Mouse (Mus musculus) embryonic facial prominence, embryonic 11.5 days (tissue): ENCODE measurements around the gene Map1a. TPM values are rescaled to one million over a fixed set of nuclear protein-coding genes. Genes with fewer than 3 reads are reported as not detected.

Experiments
- ATAC-seq: fragments of 200-750 bp; cut with Nextera tagmentation; replicated peaks from 2 replicates; pipeline ENCODE4 v1.8.0; 2017; ENCODE audit warnings: low read depth; ENCODE audit not compliant: insufficient number of reproducible peaks, low FRiP score, low TSS enrichment
- DNase-seq: peaks from one replicate; pipeline ENCODE4 v3.0.0-alpha.2; 2015; ENCODE audit warnings: low spot score
- H3K27ac ChIP-seq: fragments of 300-500 bp; sonication (generic); replicated peaks from 2 replicates; pipeline ENCODE4 v1.5.1; 2014; ENCODE audit warnings: mild to moderate bottlenecking, low read depth, low read length, control low read depth
- H3K27me3 ChIP-seq: fragments of 300-500 bp; sonication (generic); 2 replicates; pipeline ENCODE4 v1.6.1; 2014; ENCODE audit warnings: mild to moderate bottlenecking, low read length, moderate library complexity, mixed read lengths; ENCODE audit not compliant: control insufficient read depth, insufficient read depth
- H3K36me3 ChIP-seq: fragments of 300-500 bp; sonication (generic); replicated peaks from 2 replicates; pipeline ENCODE4 v1.6.1; 2014; ENCODE audit warnings: low read depth, mild to moderate bottlenecking, low read length, moderate library complexity, mixed read lengths; ENCODE audit not compliant: control insufficient read depth, insufficient read depth
- H3K4me1 ChIP-seq: fragments of 300-500 bp; sonication (generic); 2 replicates; pipeline ENCODE4 v1.6.1; 2014; ENCODE audit warnings: low read length, mixed read lengths; ENCODE audit not compliant: control insufficient read depth, insufficient read depth
- H3K4me2 ChIP-seq: fragments of 300-500 bp; sonication (generic); 2 replicates; pipeline ENCODE4 v1.6.1; 2014; ENCODE audit warnings: low read depth, mild to moderate bottlenecking, control low read depth, low read length, moderate library complexity
- H3K4me3 ChIP-seq: fragments of 300-500 bp; sonication (generic); 2 replicates; pipeline ENCODE4 v1.5.1; 2014; ENCODE audit warnings: low read depth, low read length, control low read depth
- H3K9ac ChIP-seq: fragments of 300-500 bp; sonication (generic); replicated peaks from 2 replicates; pipeline ENCODE4 v1.6.1; 2014; ENCODE audit warnings: mild to moderate bottlenecking, control low read depth, low read length
- H3K9me3 ChIP-seq: fragments of 300-500 bp; sonication (generic); replicated peaks from 2 replicates; pipeline ENCODE4 v1.6.1; 2016; ENCODE audit warnings: mild to moderate bottlenecking, low read length, inconsistent platforms, mixed read lengths; ENCODE audit not compliant: control insufficient read depth
- WGBS: fragments of 180-500 bp; shearing (Covaris S2); extraction: QIAGEN DNeasy Blood & Tissue Kit; methylation state at CpG from one replicate; pipeline ENCODE4 v1.1.7; 2014; 5-methylcytosine and 5-hydroxymethylcytosine counted together
- polyA plus RNA-seq: library from polyadenylated mRNA; unstranded; fragments of >200 nt; fragmentation: Nextera tagmentation; extraction: Ambion mirVana; gene quantifications from 2 replicates; pipeline ENCODE4 v1.2.1, GENCODE M21; 2014

Gene Map1a
- polyA plus RNA-seq, 1 experiment from 2014 or later, result 4.0 TPM

DNA sequence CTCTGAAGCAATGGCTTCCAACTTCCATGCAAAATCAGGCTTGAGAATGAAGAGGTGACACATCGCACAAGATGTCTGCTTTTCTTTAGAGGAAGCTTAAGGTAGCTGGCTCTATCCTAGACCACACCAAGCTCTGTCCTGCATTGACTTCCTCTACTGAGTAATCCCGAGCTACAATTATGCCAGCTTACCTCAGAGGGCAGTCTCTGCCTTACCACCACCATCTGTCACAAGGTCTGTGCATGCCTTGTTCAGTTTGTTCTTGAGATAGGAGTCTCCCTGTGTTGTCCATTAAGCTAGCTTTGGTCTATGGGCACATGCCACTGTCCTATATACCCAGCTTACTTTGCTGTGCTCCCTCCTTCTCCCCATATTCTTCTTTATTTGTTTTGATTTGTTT is 40.1 kb downstream of the Map1a start:
- H3K27me3 ChIP-seq, result no peaks in the 10 kb centered on the region
- no peaks in the 10 kb centered on the region for H3K4me1 ChIP-seq
- no peaks in the 10 kb centered on the region for H3K36me3 ChIP-seq
- WGBS, result 91% methylated on average over 2 of the region's 2 CpGs
- no peak for ATAC-seq
- DNase-seq, result no peak
- H3K4me3 ChIP-seq, result no peak overlapping the region
- H3K9ac ChIP-seq, result no peak overlapping the region
- no peak overlapping the region for H3K27ac ChIP-seq
- H3K4me2 ChIP-seq, result no peak overlapping the region
- no peaks in the 10 kb centered on the region for H3K9me3 ChIP-seq

DNA sequence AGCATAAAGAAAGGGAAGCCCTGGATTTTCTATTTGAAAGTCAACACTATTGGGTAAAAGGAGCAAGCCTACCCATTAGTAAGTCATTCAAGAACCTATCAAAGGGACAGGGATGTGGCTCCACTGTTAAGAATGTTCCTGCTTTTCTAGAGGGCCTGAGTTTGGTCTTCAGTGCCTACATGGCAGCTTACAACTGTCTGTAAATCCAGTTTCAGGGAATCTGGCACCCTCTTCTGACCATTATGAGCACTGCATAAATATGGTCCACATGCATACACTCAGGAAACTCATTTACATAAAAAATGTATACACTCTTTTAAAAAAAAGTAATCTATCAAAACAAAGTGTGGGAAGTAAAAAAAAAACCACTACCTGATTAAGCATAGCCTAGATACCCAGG is 49.7 kb downstream of the Map1a start:
- Histone ChIP-seq H3K27ac (no peak overlapping the region), H3K27me3 (no peaks in the 10 kb centered on the region), H3K4me1 (no peaks in the 10 kb centered on the region), H3K36me3 (no peaks in the 10 kb centered on the region), H3K4me2 (no peak overlapping the region), H3K9ac (no peak overlapping the region), H3K4me3 (no peak overlapping the region), H3K9me3 (no peaks in the 10 kb centered on the region)
- DNase-seq (no peak), ATAC-seq (no peak)

DNA sequence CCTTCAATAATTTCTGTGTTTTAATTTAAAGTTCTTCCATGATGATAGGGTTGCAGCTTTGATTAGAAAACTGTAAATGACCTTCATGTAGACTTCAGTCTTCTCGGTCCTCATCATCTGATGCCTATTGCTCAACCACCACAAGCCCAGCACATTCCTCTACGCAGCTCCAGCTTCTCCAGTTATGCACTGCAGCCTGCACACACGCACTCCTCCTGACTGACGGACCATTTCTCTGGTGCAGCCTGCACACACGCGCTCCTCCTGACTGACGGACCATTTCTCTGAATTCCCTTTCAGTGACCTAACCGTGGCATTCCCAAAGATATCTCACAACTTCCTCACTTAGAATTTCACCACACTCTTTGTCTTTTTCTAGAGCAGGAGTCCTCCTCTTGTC is 63.8 kb downstream of the Map1a start:
- WGBS, result 73% methylated on average over 8 of the region's 8 CpGs
- no peak for DNase-seq

DNA sequence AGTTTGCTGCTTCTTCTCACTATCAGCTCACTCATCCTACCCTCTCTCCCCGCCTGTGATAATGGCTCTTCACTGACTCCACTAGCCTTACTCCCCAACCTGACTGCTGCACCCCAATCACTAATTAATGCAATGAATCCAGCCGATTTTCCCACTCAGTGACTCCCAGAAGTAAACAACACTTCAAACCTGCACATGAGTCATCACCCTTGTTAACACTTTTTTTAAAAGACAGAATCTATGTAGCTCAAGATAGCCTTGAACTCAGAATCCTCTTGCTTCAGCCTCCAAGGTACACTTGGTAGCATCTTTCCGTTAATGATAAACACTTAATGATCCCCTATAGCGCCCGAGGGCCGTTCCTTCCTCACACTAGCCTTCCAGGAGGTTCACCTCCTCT is 65.0 kb downstream of the Map1a start:
- Histone ChIP-seq H3K27me3 (no peaks in the 10 kb centered on the region), H3K4me1 (peaks cover 5% of the 10 kb centered on the region), H3K9me3 (no peaks in the 10 kb centered on the region), H3K4me3 (peak overlapping the region; percentile 68), H3K27ac (no peak overlapping the region), H3K9ac (peak overlapping the region; percentile 82), H3K4me2 (peak overlapping the region; percentile 76), H3K36me3 (no peaks in the 10 kb centered on the region)
- 7% methylated on average over 6 of the region's 6 CpGs for WGBS
- DNase-seq (peak; percentile 3), ATAC-seq (no peak)

More for the DNA sequence above, 63.8 kb downstream of the Map1a start:
- Histone ChIP-seq H3K27ac (no peak overlapping the region), H3K4me3 (no peak overlapping the region), H3K27me3 (no peaks in the 10 kb centered on the region), H3K4me2 (no peak overlapping the region), H3K36me3 (no peaks in the 10 kb centered on the region), H3K9ac (no peak overlapping the region), H3K4me1 (no peaks in the 10 kb centered on the region; the same call in 1 of the 2 replicates), H3K9me3 (no peaks in the 10 kb centered on the region)
- ATAC-seq, result no peak

DNA sequence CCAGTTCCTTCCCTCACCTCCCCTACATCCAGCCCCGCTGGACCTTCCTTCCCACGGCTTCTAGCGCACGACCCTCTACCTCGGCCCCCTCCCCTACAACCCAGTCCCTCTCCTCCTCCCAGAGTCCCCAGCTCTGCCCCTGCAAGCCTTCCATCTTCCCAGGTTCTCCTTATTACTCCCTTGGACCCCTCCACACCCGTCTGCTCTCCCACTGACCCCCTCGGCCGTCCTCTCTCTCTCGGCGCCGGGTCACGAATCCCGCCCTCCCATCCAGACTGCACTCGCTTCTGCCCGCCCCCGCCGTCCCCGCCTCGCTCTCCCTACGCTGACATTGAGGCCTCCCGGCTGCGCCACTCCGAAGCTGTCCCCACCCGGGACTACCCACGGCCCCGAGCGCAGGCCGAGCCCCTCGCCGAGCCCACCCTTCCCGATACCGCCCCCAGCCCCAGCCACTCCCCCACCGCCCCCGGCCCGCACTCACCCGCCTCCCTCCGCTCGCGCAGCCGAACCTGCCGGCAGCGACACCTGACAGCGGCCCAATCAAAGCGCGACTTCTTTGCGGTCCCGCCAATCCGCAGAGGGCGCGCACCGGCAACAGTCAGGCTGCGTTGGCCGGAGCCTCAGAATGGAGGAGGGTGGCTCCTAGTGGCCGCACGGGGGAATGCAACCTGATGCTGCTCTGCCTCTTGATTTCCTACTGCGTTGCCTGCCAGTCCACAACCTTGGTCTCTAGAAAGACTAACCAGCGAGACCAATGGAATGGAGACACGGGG is 65.6 kb downstream of the Map1a start, which contains the start of gene Ppip5k1:
Ppip5k1 (minus strand) TSS at position 577 of the 773 bp plus-strand sequence.
- DNase-seq (peak; percentile 98), ATAC-seq (peak; percentile 93)
- WGBS, result under 1% methylated on average over 50 of the region's 58 CpGs

DNA sequence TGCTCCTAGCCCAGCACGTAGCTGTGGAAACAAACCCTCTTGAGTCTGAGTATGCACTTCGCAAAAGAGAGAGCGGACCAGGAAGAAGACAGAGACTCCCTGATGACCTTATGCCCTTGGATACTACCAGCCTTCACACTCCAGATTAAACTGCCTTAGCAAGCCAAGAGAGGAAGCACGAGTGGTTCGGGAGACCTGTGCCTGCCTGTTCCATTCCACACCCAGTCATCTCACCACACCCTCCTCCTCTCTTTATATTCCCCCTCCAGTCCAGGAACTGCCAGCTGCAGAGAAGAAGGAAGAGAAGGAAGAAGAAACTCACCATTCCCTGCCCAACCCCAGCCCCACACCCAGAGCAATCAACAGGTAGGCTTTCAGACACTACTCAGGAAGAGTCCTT is 68.1 kb downstream of the Map1a start, which contains the start of gene Ckmt1:
Ckmt1 (plus strand) TSS at position 221 of the 400 bp plus-strand sequence.
- 66% methylated on average over 5 of the region's 5 CpGs for WGBS
- H3K4me2 ChIP-seq, result peak within 1 kb of the TSS; percentile 65
- DNase-seq, result no peak
- H3K27me3 ChIP-seq, result no peaks in the 10 kb centered on the region
- no peak within 1 kb of the TSS; the same call in 1 of the 2 replicates for H3K9ac ChIP-seq
- peaks cover 5% of the 10 kb centered on the region for H3K4me1 ChIP-seq
- H3K4me3 ChIP-seq, result peak within 1 kb of the TSS; percentile 25
- no peak within 1 kb of the TSS; the same call in 1 of the 2 replicates for H3K27ac ChIP-seq
- H3K36me3 ChIP-seq, result no peaks in the 10 kb centered on the region
- ATAC-seq, result no peak
- no peaks in the 10 kb centered on the region for H3K9me3 ChIP-seq

More for the DNA sequence above, 65.6 kb downstream of the Map1a start, which contains the start of gene Ppip5k1:
- Histone ChIP-seq H3K9me3 (no peaks in the 10 kb centered on the region), H3K36me3 (no peaks in the 10 kb centered on the region), H3K27me3 (no peaks in the 10 kb centered on the region), H3K4me1 (peaks cover 5% of the 10 kb centered on the region), H3K27ac (0 out of 2 replicates have a peak within 1 kb of the TSS, but pooled peaks have one; percentile 52), H3K9ac (peak within 1 kb of the TSS; percentile 82), H3K4me2 (peak within 1 kb of the TSS; percentile 76), H3K4me3 (peak within 1 kb of the TSS; percentile 68)

DNA sequence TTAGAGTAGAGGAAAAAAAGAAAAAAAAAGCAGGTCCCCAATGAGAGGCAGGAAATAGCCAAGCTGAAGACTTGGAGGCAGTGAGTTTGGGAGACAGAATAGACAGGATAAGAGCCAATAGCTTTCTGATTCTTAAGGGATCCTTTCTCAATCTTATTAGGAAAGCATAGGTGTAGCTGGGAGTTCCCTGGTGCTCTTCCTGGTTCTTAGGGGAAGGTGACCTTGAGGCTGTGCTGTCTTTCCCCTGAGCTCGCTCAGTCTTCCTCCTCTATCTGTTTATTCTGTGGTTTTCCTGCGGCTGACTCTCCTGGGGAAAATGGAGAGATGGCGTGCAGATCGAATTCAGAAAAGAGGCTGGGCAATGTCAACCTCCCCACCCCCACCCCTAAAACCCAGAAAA is 68.6 kb downstream of the Map1a start:
- no peaks in the 10 kb centered on the region for H3K36me3 ChIP-seq
- no peak overlapping the region for H3K9ac ChIP-seq
- DNase-seq (no peak), ATAC-seq (no peak)
- no peaks in the 10 kb centered on the region for H3K27me3 ChIP-seq
- peak overlapping the region; percentile 65 for H3K4me2 ChIP-seq
- peaks cover 5% of the 10 kb centered on the region for H3K4me1 ChIP-seq
- no peaks in the 10 kb centered on the region for H3K9me3 ChIP-seq
- H3K4me3 ChIP-seq, result peak overlapping the region; percentile 25; the same call in 1 of the 2 replicates
- WGBS, result 2% methylated on average over 4 of the region's 4 CpGs
- no peak overlapping the region for H3K27ac ChIP-seq

DNA sequence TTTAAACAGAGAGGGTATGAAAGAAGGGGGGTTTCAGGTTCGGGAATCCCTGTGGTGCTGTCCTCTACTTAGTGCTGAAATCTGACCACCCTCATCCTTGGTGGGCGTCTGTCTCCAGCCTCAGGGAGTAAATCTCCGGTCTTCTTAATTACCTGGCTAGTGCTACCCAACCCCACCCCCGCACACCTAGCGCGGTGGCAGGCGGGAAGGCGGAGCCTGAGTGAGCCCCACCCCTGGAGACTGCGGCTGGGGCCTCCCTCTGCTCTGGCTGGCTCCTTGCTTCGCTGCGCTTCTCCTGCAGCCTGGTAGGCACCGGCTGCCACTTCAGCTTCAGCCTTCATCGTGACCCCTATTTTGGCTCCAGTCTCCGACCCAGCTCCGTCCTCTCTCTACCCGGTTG is 69.0 kb downstream of the Map1a start:
- DNase-seq (peak; percentile 82), ATAC-seq (peak; percentile 63)
- Histone ChIP-seq H3K36me3 (no peaks in the 10 kb centered on the region), H3K4me3 (peak overlapping the region; percentile 25), H3K4me2 (peak overlapping the region; percentile 65), H3K4me1 (peaks cover 5% of the 10 kb centered on the region), H3K27me3 (no peaks in the 10 kb centered on the region), H3K27ac (no peak overlapping the region; the same call in 1 of the 2 replicates), H3K9me3 (no peaks in the 10 kb centered on the region), H3K9ac (no peak overlapping the region; the same call in 1 of the 2 replicates)
- under 1% methylated on average over 16 of the region's 16 CpGs for WGBS
